Mouse (Mus musculus) kidney, embryonic 14.5 days (tissue): ENCODE measurements around the gene Itga11. TPM values are rescaled to one million over a fixed set of nuclear protein-coding genes. Genes with fewer than 3 reads are reported as not detected.
A peak's percentile ranks its signal among the peaks of the same experiment; 100 is the strongest.

Experiments used
- ATAC-seq: fragments of 200-750 bp; cut with Nextera tagmentation; 2 replicates; pipeline ENCODE4 v1.8.0; 2017; ENCODE audit warnings: moderate number of reproducible peaks, mild to moderate bottlenecking, moderate TSS enrichment, moderate library complexity; ENCODE audit not compliant: low FRiP score, low TSS enrichment
- H3K27ac ChIP-seq: fragments of 300-500 bp; sonication (generic); 2 replicates; pipeline ENCODE4 v1.5.1; 2014; ENCODE audit warnings: low read depth, mild to moderate bottlenecking, low read length, moderate library complexity, mixed read lengths
- H3K27me3 ChIP-seq: fragments of 300-500 bp; sonication (generic); 2 replicates; pipeline ENCODE4 v1.6.1; 2014; ENCODE audit warnings: mild to moderate bottlenecking, low read length; ENCODE audit not compliant: control insufficient read depth, insufficient read depth
- H3K36me3 ChIP-seq: fragments of 300-500 bp; sonication (generic); 2 replicates; pipeline ENCODE4 v1.6.1; 2014; ENCODE audit warnings: low read length, mixed read lengths; ENCODE audit not compliant: control insufficient read depth, insufficient read depth
- H3K4me1 ChIP-seq: fragments of 300-500 bp; sonication (generic); 2 replicates; pipeline ENCODE4 v1.6.1; 2014; ENCODE audit warnings: low read length, mixed read lengths; ENCODE audit not compliant: control insufficient read depth, insufficient read depth
- H3K4me2 ChIP-seq: fragments of 300-500 bp; sonication (generic); replicated peaks from 2 replicates; pipeline ENCODE4 v1.6.1; 2014; ENCODE audit warnings: low read depth, mild to moderate bottlenecking, low read length
- H3K4me3 ChIP-seq: fragments of 300-500 bp; sonication (generic); 2 replicates; pipeline ENCODE4 v1.5.1; 2014; ENCODE audit warnings: mild to moderate bottlenecking, low read length
- H3K9ac ChIP-seq: fragments of 300-500 bp; sonication (generic); 2 replicates; pipeline ENCODE4 v1.6.1; 2014; ENCODE audit warnings: low read depth, mild to moderate bottlenecking, low read length, moderate library complexity
- H3K9me3 ChIP-seq: fragments of 300-500 bp; sonication (generic); 2 replicates; pipeline ENCODE4 v1.6.1; 2016; ENCODE audit warnings: low read length; ENCODE audit not compliant: control insufficient read depth
- WGBS: fragments of 180-500 bp; shearing (Covaris S2); extraction: QIAGEN DNeasy Blood & Tissue Kit; methylation state at CpG from one replicate; pipeline ENCODE4 v1.1.7; 2014; 5-methylcytosine and 5-hydroxymethylcytosine counted together
- polyA plus RNA-seq: library from polyadenylated mRNA; unstranded; fragments of >200 nt; fragmentation: Nextera tagmentation; extraction: Ambion mirVana; gene quantifications from 2 replicates; pipeline ENCODE4 v1.2.1, GENCODE M21; 2014

Gene Itga11
- 0.44 and 0.95 TPM in 2 replicates for polyA plus RNA-seq

GRCm38 (mm10) chr9:62677641-62678549 is at the start of gene Itga11:
Itga11 (plus strand) TSS chr9:62677826.
- ATAC-seq: peak; percentile 82; the same call in 1 of the 2 replicates
- peak within 1 kb of the TSS; percentile 44 for H3K4me3 ChIP-seq
- peaks cover 32% of the 10 kb centered on the region for H3K27me3 ChIP-seq
- no peaks in the 10 kb centered on the region for H3K9me3 ChIP-seq
- H3K27ac ChIP-seq: no peak within 1 kb of the TSS
- H3K36me3 ChIP-seq: no peaks in the 10 kb centered on the region
- H3K4me1 ChIP-seq: peaks cover 11% of the 10 kb centered on the region
- H3K9ac ChIP-seq: peak within 1 kb of the TSS; percentile 47
- WGBS: under 1% methylated on average over 44 of the region's 45 CpGs
- peak within 1 kb of the TSS; percentile 79 for H3K4me2 ChIP-seq

GRCm38 (mm10) chr9:62630631-62631240 is 46.9 kb upstream of the Itga11 start:
- Histone ChIP-seq H3K36me3 (no peaks in the 10 kb centered on the region), H3K4me2 (no peak overlapping the region), H3K9me3 (no peaks in the 10 kb centered on the region), H3K4me3 (no peak overlapping the region), H3K27me3 (no peaks in the 10 kb centered on the region), H3K9ac (no peak overlapping the region), H3K27ac (no peak overlapping the region), H3K4me1 (peaks cover 4% of the 10 kb centered on the region; the same call in 1 of the 2 replicates)
- no peak for ATAC-seq
- 75% methylated on average over 10 of the region's 10 CpGs for WGBS

GRCm38 (mm10) chr9:62632392-62632791 is 45.2 kb upstream of the Itga11 start:
- 30% methylated on average over 6 of the region's 6 CpGs for WGBS

GRCm38 (mm10) chr9:62638045-62638444 is 39.6 kb upstream of the Itga11 start:
- H3K27ac ChIP-seq: no peak overlapping the region
- H3K27me3 ChIP-seq: no peaks in the 10 kb centered on the region
- no peak overlapping the region for H3K4me2 ChIP-seq
- H3K4me3 ChIP-seq: no peak overlapping the region
- H3K9ac ChIP-seq: no peak overlapping the region
- 59% methylated on average over 6 of the region's 6 CpGs for WGBS
- no peaks in the 10 kb centered on the region for H3K9me3 ChIP-seq
- no peak for ATAC-seq
- H3K4me1 ChIP-seq: no peaks in the 10 kb centered on the region
- H3K36me3 ChIP-seq: no peaks in the 10 kb centered on the region

More at GRCm38 (mm10) chr9:62632392-62632791, 45.2 kb upstream of the Itga11 start:
- no peak for ATAC-seq
- no peak overlapping the region for H3K27ac ChIP-seq
- no peaks in the 10 kb centered on the region for H3K36me3 ChIP-seq
- no peaks in the 10 kb centered on the region for H3K27me3 ChIP-seq
- H3K4me3 ChIP-seq: no peak overlapping the region
- H3K9ac ChIP-seq: no peak overlapping the region
- no peaks in the 10 kb centered on the region for H3K9me3 ChIP-seq
- H3K4me1 ChIP-seq: peaks cover 2% of the 10 kb centered on the region; the same call in 1 of the 2 replicates
- H3K4me2 ChIP-seq: no peak overlapping the region

GRCm38 (mm10) chr9:62639686-62640085 is 37.9 kb upstream of the Itga11 start:
- H3K9ac ChIP-seq: no peak overlapping the region
- no peak overlapping the region for H3K4me3 ChIP-seq
- no peak overlapping the region for H3K4me2 ChIP-seq
- no peaks in the 10 kb centered on the region for H3K36me3 ChIP-seq
- ATAC-seq: no peak
- H3K27ac ChIP-seq: no peak overlapping the region
- no peaks in the 10 kb centered on the region for H3K27me3 ChIP-seq
- no peaks in the 10 kb centered on the region for H3K9me3 ChIP-seq
- WGBS: 76% methylated on average over 4 of the region's 4 CpGs
- H3K4me1 ChIP-seq: no peaks in the 10 kb centered on the region

- Histone ChIP-seq H3K9ac (no peak overlapping the region), H3K36me3 (no peaks in the 10 kb centered on the region), H3K4me2 (no peak overlapping the region), H3K27me3 (no peaks in the 10 kb centered on the region), H3K4me3 (no peak overlapping the region), H3K4me1 (no peaks in the 10 kb centered on the region), H3K9me3 (no peaks in the 10 kb centered on the region), H3K27ac (no peak overlapping the region)
- WGBS: 91% methylated on average over 2 of the region's 2 CpGs
- ATAC-seq: no peak
Measured at GRCm38 (mm10) chr9:62640188-62640587, 37.4 kb upstream of the Itga11 start.

GRCm38 (mm10) chr9:62645716-62646400 is 31.8 kb upstream of the Itga11 start:
- no peak for ATAC-seq
- Histone ChIP-seq H3K27ac (no peak overlapping the region), H3K4me1 (0 out of 2 replicates have a peak, but pooled peaks cover 3% of the 10 kb centered on the region), H3K4me3 (no peak overlapping the region), H3K4me2 (no peak overlapping the region), H3K27me3 (no peaks in the 10 kb centered on the region), H3K9ac (no peak overlapping the region), H3K36me3 (no peaks in the 10 kb centered on the region), H3K9me3 (no peaks in the 10 kb centered on the region)
- WGBS: 77% methylated on average over 6 of the region's 6 CpGs

- Histone ChIP-seq H3K4me1 (0 out of 2 replicates have a peak, but pooled peaks cover 3% of the 10 kb centered on the region), H3K36me3 (no peaks in the 10 kb centered on the region)
- WGBS: 48% methylated on average over 7 of the region's 7 CpGs
Measured at GRCm38 (mm10) chr9:62646721-62647183, 30.9 kb upstream of the Itga11 start.

More at GRCm38 (mm10) chr9:62646721-62647183, 30.9 kb upstream of the Itga11 start:
- Histone ChIP-seq H3K27me3 (no peaks in the 10 kb centered on the region), H3K4me2 (no peak overlapping the region), H3K9me3 (no peaks in the 10 kb centered on the region), H3K4me3 (no peak overlapping the region), H3K9ac (no peak overlapping the region), H3K27ac (no peak overlapping the region)
- ATAC-seq: no peak
